Mouse (Mus musculus) naive thymus-derived CD4-positive, alpha-beta T cell, adult 2 months (primary cell): Measurements from ENCODE around the gene Zfp59.
"Not testable (repeated sequence)": the region's sequence is repeated elsewhere in the genome, so short reads cannot be mapped to it uniquely, and the experiment has no call there.

Experiments used
- DNase-seq: peaks from one replicate; pipeline ENCODE4 v3.0.0-alpha.2; 2011; ENCODE audit warnings: low read depth

Gene Zfp59

GRCm38 (mm10) chr7:27838323-27839249 is at the start of gene Zfp59:
Gene Zfp59 (plus strand): TSS chr7:27838607.
- peak; percentile 81 for DNase-seq

DNA sequence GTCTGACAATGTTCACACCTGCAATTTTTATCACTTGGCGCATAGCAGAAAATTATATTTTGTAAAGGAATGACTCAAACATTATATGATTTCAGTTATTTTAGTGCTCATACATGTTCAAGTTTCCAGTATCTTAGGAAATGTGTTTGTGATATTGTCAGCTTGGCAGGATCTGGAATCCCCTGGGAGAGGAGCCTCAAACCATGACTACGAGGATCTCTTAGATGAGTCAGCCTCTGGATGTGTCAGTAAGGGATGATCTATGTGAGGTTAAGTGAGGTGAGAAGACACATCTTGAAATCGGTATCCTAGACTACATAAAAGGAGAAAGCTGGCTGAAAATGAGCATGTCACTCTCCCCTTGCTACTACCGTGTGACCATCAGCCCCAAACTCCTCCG is 49.1 kb upstream of the Zfp59 start:
- no peak for DNase-seq

DNA sequence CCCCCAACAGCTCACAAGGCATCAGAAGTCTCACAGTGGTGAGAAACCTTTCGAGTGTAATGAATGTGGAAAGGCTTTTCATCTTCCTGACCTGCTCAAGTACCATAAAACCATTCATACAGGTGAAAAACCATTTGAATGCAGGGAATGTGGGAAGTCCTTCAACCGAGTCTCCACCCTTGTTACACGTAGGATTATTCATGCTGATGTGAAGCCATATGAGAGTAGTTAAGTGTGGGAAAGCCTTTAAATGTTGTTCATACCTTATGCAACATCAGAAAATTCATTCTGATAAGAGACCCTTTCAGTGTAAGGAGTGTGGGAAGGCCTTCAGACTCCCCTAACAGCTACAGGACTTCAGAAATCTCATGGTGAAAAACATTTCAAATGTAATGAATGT is 44.5 kb upstream of the Zfp59 start:
- not testable (repeated sequence) for DNase-seq

DNA sequence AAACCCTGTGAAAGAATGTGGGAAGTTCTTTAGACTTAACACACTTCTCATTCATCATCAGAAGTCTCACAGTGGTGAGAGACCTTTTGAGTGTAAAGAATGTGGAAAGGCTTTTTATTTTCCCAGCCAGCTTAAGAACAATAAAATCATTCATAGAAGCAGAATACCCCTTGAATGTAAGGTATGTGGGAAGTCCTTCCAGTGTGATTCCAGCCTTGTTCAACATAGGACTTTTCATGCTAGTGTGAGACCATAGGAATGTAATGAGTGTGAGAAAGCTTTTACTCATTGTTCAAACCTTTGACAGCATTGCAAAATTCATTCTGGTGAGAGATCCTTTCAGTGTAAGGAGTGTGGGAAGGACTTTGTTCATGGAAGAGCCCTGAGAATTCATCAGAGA is 43.8 kb upstream of the Zfp59 start:
- DNase-seq, result no peak

- DNase-seq, result no peak
These were observed 40.2 kb upstream of the Zfp59 start for GRCm38 (mm10) chr7:27797906-27798811.

DNA sequence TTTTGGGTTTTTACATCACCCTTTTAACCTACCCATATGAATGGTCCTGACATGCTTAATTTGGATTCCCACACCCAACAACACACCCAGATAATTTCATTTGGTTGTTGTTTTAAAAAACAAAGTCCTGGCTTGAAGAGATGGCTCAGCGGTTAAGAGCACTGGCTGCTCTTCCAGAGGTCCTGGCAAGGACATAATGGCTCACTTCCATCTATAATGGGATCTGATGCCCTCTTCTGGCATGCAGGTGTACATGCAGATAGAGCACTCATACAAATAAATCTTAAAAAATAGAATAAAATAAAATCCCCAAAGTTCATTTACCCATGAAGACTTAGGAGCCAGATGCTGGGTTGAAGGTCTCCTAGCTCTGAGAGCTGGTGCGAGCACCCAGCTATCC is 37.3 kb upstream of the Zfp59 start:
- peak; percentile 15 for DNase-seq

GRCm38 (mm10) chr7:27802986-27803385 is 35.4 kb upstream of the Zfp59 start:
- no peak for DNase-seq

DNA sequence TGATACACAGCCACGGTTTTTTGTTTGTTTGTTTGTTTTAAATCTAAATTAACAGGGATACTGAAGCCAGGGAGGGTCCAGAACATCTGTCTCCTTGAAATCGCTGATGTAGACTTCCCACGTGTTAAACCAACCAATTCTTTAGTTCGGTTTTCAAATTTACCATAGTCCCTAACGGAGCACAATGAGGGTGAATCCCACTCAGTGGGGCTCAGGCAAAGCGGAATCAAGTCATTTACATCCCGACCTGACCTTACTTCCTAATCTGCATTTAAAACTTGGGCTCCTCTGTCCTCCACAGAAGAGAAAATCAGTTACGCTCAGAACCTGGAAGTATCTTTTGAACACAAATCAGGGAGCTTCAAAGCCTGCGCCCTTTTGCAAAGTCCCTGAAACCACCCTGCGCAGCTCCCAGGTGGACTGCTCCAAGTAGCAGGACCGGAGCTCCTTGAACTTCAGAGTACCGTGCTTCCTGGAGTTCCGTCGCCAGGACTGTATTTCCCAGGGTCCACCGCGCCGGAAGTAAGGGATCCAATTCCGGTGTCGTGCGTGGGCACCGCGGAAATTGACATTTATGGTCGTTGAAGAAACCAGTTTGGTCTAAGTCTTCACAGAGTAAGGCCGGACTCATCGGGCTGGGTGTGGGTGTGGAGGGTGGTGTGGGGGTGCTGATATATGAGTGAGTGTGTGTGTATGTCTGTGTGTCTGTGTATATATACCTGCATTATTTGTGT is 33.9 kb upstream of the Zfp59 start:
- DNase-seq, result peak; percentile 69

GRCm38 (mm10) chr7:27806896-27807295 is 31.5 kb upstream of the Zfp59 start, which contains the start of gene Zfp626:
Gene Zfp626 (plus strand): TSS chr7:27807196.
- not testable (repeated sequence) for DNase-seq

DNA sequence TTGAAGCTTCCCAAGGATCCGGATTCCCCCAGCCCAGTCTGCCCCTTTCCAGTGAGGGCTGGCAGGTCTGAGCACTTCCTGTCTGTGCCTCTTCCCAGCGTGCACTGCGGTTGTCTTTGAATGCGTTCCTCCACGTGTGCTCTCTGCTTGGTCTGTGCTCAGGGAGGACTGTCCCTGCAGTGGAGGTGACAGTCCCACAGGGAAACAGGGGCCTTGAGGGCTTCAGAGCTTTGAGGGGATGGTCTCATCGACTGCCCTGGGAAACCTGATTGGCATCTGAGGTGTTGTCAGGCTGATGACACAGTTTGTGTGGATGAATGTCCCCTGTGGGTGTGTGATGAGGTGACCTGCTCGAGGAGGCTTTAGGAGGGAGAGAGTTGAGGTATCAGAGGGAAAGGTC is 31.1 kb upstream of the Zfp59 start:
- DNase-seq, result not testable (repeated sequence)

GRCm38 (mm10) chr7:27818526-27819110 is 19.8 kb upstream of the Zfp59 start:
- no peak for DNase-seq

GRCm38 (mm10) chr7:27822611-27823010 is 15.8 kb upstream of the Zfp59 start:
- DNase-seq, result no peak

DNA sequence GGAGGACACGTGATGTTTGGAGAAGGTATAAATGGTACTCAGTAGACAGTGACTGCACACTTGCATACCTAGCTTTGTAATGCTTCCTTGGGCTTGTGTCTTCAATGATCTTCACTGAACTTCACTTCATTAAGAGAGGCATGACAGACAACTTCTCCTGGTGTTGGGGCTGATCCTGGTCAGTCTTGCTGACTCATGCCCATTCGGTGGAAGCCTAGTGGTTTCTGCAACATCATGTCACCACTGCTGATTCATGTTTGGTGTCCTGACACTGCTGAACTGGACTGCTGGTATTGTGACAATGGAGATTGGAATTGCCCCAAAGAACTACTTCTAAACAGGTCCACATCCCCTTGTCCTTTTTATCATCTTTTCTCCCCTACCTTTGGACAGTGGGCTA is 4.3 kb upstream of the Zfp59 start:
- no peak for DNase-seq

- no peak for DNase-seq
These were observed 511 bp upstream of the Zfp59 start for GRCm38 (mm10) chr7:27837896-27838295.

DNA sequence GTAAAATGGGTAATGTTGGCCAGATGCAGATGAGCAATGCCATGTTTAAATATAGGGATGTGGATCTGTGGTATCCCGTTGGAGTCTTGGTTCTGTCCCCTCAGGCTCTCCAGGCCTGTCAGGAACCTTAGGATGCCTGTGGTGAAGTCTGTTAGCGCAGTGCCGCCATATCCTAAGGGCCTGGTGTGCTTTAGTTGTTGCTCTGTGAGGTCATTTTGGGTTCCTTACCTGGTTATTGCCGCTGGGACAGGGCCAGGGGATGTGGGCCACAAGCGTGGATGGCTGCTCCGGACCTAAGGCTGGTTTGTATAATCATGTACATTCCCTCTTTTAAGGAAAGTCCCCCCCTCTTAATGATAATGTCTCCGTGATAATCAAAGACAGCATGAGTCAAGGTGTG is 1.2 kb downstream of the Zfp59 start:
- no peak for DNase-seq

GRCm38 (mm10) chr7:27840104-27840503 is 1.7 kb downstream of the Zfp59 start:
- no peak for DNase-seq

GRCm38 (mm10) chr7:27857227-27857626 is 18.8 kb downstream of the Zfp59 start, which contains the start of gene Zfp607a:
Gene Zfp607a (plus strand): TSS chr7:27857527.
- no peak for DNase-seq

GRCm38 (mm10) chr7:27859301-27860251 is 21.2 kb downstream of the Zfp59 start:
- DNase-seq, result peak; percentile 14

- DNase-seq, result peak; percentile 85
These were observed 22.2 kb downstream of the Zfp59 start for GRCm38 (mm10) chr7:27860396-27861235.
